Mouse (Mus musculus) left cerebral cortex, adult 18-20 months (tissue): Measurements from ENCODE around the gene Mylip. TPM values are rescaled to one million over a fixed set of nuclear protein-coding genes. Genes with fewer than 3 reads are reported as not detected.

ENCODE experiments used
- DNase-seq, 2 experiments: peaks; one replicate each; pipeline ENCODE4 v3.0.0; 2021 to 2022; ENCODE audit warnings: low spot score in 2 of 2, mixed read lengths in 1 of 2
- long read RNA-seq, 2 experiments: library from polyadenylated mRNA; stranded (forward); transcript quantifications; one replicate each; pipeline ENCODE4 v2.0.0; 2021
- total RNA-seq, 2 experiments: library from RNA; stranded (reverse); gene quantifications; 2 replicates each; pipeline ENCODE4 v1.2.3; 2021

Mylip gene
- total RNA-seq, result 10 to 100 TPM; 12.9 to 14.2 TPM
- long read RNA-seq, experiment 1, transcript Mylip-201 (7 exons, 3,065 nt), result major isoform, 10 of 13 reads
- long read RNA-seq, experiment 1, partial matches to known transcripts, result 1 of 13 reads
- long read RNA-seq, experiment 1, other reads (novel, unspliced or antisense), result 2 of 13 reads
- long read RNA-seq, experiment 2, transcript Mylip-201 (7 exons, 3,065 nt), result major isoform, 6 of 7 reads
- long read RNA-seq, experiment 2, partial matches to known transcripts, result 0 of 7 reads
- long read RNA-seq, experiment 2, other reads (novel, unspliced or antisense), result 1 of 7 reads

DNA sequence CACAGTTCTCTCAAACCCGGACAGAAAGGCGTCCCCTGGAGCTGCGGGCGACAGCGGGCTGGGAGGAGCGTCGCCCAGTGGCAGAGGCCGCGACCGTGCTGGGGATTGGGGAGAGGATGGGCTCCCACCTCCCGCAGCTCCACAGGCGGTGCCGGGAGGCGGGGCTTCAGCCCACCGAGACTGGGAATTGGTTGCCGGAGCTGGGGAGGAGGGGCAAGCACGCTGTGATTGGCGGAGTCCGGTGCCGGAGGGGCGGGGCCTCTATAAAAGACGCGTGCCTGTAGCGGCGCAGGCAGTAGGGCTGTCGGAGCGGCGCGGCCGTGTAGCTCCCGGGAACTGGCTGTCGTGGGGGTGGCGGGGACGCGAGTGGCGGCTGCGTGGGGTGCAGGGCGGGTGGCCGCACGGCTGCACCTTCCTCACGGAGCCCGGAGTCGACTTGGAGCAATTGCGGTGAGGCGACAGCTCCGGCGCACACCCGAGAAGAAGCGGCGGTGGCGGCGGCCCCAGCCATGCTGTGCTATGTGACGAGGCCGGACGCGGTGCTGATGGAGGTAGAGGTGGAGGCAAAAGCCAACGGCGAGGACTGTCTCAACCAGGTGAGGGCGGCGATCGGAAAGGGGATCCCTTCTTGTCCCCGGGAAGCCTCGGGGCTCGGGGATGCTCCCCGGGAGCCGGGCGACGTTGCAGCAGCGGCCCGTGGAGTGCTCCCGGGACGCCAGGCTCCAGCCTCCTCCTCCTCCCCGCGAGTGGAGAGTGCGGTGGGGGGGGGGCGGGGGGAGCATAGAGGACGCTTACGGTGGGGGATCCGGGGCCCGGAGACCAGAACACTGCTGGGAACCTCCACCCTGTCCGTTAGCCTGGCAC, at the start of gene Mylip:
Mylip (plus strand) TSS at position 295 of the 864 bp plus-strand sequence.
- DNase-seq, result peak; percentile 98 to 99

DNA sequence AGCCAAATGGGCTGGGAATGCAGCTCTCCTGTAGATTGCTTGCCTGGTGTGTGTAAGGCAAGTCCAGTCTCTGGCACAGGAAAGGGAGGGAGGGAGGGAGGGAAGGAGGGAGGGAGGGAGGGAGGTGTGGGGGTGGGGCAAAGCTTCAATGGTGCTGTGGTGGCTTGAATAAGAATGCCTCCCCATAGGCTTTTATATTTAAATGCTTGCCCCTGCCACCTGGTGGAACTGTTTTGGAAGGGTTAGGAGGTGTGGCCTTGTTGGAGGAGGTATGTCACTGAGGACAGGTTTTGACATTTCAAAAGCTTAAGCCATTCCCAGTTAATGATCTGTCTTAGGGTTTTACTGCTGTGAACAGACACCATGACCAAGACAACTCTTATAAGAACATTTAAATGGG, 47.6 kb upstream of the Mylip start:
- no peak for DNase-seq

DNA sequence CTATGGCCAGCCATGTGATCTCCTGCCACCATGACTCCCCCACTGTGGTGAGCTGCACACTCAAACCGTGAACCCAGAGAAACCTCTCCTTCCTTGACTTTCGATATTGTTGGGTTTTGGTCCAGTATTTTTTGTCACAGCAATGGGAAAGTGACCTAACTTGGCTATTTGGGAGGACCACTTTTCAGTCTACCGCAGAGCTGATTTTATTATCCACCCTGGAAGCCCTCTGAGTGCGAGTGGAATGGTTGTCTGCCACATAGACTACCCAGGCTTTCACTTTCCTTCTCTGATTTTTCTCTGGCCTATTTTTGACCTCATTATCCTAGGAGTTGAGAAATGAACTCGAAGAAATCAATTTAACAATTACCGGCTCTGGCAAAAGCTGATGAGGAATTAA, 46.0 kb upstream of the Mylip start:
- DNase-seq, result no peak

DNA sequence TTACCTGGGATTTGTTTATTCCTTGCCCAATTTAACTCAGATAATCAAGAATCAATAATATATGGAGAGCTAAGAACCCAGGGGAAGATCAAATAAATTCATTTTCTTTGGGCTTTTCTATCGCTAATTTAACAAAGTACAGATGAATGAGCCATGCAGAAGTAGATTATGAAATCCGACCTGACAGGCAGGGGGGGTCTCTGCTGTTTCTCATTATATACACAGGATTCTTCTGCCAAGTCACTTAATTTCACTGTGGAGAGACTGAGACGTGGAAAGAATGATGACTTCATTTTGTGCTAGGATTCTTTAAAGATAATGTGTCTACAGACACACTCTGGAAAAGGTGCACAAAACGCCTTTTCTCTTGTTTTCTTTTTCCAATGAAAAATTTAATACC, 45.6 kb upstream of the Mylip start:
- DNase-seq, result no peak

DNA sequence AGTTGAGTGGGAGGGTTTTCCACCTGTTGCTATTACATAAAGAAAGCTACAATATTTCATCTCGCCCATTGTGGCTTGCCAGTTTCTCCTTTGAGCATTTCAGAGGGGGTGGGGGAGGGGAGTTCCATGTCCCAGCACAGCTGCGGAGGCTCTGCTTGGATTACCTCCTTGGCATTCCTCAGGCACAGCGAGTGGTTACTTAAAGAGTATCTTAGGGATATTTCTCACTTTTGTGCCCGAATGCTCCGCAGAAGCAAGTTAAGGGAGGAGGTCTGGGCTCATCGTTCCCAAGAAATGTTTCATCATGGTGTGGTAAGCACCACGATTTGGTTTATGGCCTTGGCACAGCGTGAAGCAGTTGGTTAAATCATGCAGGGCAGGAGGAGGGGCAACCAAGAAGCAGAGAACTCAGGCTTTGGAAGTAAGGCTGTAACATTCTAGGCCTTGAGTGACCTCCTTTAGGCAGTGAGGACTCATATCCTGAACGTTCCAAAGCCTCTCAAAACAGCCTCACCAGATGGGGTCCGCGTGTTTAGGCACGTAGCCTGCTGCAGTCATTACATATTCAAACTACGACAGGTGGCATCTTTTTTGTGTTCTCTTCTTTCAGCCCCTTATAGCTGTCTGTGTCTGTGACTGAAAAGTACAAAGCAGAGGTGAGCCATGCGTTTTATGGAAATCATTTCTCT, 43.9 kb upstream of the Mylip start:
- no peak for DNase-seq

DNA sequence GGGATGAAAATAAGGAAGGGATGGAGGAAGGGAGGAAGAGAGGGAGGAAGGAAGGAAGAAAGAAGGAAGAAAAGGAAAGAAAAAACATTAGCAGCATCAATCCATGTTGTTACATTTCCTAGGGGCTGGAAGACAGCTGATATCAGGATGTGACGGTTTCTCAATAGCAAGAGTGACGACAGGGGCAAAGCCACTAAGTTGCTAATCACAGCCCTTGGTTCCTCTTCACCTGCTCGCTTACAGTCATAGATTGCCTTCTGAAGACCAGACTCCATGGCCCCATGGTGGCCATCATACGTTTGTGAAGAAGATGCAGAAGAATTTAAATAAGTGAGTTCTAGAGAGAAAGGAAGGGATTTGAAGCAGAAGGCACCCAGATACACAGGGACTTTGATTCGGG, 38.1 kb upstream of the Mylip start:
- no peak for DNase-seq

DNA sequence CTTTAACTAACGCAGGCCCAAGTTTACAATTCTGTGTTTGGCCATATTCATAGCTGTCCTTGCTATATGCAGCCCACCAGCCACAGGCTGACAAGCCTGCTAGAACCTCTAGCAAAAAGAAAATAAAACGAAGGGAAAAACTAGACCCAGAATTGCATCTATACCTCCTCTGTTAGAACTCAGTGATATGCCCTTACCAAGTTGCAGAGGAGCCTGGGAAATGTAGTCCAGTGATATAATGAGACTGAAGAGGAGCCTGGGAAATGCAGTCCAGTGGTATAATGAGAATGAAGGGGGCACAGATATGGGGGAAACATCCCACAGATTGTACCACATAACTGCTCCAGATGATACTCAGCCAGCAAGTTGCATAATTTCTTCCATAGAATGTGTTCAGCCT, 34.7 kb upstream of the Mylip start:
- DNase-seq, result no peak

DNA sequence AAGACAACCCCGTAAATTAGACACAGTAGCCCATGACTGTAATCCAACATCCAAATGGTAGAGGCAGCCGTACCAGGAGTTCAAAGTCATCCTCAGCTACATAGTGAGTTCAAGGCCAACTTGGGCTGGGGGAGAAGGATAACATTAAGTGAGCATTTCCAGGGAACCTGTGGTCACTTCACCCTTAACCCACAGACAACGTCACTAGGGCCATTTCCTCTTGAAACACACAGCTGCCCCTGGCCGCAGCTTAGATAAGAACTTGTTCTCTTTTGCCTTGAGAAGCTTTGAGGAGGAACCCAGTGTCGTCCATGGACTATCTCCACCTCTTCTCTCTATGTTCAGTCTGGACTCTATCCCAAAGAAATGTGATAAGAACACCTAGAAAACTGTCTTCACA, 31.3 kb upstream of the Mylip start:
- no peak for DNase-seq

DNA sequence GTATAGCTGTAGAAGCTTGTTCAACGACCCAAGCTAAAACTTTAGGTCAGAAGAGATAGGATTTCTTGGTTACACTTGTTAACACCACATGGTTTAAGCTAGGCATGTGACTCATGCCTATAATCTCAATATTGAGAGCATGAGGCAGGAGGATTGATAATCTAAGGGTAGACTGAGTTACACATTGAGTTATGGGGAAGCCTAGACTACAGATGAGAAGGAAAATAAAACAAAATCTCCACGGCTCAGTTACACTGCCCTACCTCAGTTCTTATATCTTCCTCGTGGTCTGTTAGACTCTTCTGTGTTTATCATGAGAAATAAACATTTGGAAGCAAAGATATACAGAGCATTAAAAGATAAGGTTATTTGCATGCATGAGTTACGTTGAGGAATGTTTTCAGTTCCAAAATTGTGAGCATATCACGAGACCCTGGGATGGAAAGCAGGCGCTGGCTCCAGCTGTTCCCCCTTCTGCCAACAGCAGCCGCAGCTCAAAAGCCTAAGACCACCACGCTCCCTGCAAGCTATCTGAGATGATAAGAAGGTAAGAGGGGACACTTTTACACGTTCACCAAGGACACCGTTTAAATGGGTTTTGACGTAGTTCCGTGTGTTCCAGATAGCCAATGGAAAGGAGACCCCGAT, 30.7 kb upstream of the Mylip start:
- DNase-seq, result no peak

DNA sequence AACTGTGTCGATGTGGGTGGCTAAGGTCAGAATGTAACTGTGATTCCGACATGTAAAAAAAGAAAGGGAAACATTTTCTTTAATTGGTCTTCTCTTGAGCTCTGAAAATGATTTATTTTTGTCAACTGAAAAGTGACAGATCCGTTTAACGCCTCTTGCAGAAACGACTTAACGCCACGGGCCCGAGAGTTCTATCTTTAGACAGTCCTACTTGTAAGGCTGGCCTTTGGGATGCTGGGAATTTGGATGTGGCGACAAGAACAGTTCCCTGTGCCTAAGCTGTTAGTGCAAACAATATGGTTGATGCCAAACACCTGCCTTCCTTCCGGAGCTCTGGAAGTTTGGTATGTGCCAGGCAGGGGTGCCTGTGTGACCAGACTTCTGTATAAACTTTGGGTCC, 23.8 kb upstream of the Mylip start:
- no peak for DNase-seq

DNA sequence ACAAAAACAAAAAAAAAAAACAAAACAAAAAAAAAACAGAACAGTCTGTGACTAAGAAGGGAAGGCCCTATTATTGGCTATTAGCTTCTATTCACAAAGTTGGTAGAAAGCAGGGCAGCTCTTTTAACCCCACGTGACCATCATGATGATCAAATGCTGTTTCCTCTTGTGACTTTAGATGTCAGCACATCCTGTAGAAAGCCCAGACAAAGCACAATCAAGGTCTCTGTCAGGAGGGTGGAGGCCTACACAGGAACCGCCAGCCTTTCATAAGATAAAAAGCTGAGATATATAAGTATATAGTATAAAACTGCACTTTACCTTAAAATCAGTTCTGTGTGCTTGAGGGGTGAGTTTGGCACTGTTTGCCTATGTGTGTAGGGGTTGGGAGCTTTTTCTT, 17.9 kb upstream of the Mylip start:
- DNase-seq, result no peak

DNA sequence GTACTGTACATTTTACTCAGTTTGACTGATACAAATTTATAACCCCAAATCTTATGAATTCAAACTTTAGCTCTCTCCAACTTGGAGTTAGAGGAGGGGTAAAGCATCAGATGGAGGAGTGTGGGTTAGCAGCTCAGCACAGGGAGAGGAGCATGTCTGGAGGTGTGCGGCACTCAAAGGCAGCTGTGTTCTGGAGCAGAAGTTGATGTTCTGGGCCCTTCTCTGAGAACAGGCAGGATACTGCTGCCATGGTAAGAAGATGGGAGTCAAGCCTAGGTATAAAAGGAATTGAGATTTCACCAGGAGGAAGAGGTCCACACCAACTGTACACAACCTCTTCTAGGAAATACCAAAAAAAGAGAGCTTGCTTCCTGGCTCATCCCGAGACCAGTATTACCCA, 17.1 kb upstream of the Mylip start:
- no peak for DNase-seq

DNA sequence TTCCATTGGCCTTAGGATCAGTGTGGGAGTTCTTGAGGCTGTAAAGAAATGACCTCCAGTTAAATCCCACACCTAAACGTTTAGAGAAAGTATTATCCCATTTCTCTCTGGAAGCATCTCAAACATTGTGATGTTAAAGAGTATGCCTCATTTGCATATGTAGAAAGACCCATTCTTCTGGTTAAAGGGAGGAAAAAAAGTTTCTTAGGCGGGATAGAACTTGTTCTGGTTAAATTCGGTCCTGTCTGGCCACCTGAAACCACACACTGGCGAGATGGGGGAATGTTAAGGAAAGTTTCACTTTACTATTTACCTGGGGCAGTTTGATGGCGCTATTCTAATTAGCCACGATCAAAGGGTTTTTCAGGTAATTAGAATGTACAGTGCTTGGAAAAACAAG, 14.7 kb upstream of the Mylip start:
- DNase-seq, result no peak

DNA sequence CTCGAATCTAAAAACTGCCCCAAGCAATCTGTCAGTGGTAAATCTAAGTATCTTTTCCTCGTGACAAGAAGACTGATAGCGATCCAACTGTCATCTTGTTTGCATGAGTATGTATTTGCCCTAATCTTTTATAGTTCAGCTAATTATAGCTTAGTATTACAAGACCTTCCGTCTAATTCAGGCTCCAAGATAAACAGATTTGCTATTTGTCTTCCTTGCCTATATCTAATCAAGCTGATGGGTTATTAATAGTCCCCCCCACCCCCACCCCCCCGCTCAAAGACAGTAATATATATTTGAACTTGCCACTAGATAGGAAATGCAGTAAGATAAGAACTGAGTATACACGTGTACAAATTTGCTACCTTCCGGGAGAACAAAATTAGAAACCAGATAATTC, 7.3 kb upstream of the Mylip start:
- no peak for DNase-seq

DNA sequence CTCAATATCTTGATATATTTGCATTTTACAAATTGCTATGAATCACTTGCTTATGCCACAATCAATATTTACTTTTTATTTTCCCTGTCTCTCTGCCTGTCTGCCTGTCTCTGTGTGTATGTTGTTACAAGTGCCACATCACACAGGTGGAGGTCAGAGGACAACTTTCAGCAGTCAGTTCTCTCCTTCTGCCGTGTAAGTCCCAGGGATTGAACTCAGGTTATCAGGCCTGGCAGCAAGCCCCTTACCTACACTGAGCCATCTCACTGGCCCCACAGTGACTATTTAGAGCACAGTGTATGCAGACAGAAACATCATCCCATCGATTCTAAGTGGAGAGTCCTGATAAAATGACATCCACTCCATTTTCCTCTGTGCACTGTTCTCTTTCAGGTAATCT, 4.9 kb upstream of the Mylip start:
- DNase-seq, result no peak

DNA sequence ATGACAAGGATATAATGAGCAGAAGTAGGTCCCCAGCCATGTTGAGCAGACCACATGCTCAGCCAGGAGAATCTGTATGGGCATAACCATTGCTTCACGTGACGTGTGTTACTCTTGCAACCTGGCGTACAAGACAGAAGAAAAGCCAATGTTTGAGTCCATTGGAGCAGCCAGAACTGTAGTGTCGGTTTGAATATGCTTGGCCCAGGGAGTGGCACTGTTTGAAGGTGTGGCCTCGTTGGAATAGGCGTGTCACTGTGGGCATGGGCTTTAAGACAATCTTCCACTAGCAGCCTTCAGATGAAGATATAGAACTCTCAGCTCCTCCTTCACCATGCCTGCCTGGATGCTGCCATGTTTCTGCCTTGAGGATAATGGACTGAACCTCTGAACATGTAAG, 4.0 kb upstream of the Mylip start:
- DNase-seq, result no peak

DNA sequence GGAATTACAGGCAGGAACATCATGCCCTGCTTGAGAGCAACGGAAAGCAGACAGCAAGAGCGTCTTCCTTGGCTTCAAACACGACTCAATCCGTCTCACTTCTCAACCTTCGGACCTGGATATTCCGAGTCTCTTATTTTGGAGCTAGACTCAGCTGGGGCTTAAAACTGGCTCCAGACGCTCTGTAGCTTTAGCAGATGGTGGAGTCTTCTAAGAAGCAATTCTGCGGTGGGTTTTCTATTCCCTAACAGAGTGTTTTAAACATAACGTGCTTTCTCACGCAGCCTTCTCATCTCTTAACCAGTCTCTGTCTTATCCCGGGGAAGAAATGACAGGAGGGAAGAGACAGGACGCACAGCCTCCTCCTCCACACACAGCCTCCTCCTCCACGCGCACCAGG, 3.3 kb upstream of the Mylip start:
- DNase-seq, result no peak

DNA sequence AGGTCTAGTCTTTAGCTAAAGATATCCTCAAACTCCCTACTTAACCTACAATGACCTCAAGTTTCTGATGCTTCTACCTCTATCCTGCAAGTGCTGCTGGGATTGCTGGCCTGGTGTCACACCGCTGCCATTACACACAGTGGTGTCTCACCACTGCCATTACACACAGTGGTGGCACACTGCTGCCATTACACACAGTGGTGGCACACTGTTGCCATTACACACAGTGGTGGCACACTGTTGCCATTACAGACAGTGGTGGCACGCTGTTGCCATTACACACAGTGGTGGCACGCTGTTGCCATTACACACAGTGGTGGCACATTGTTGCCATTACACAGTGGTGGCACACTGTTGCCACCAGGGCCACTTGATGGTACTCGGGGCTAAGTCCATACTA, 2.3 kb upstream of the Mylip start:
- no peak for DNase-seq

DNA sequence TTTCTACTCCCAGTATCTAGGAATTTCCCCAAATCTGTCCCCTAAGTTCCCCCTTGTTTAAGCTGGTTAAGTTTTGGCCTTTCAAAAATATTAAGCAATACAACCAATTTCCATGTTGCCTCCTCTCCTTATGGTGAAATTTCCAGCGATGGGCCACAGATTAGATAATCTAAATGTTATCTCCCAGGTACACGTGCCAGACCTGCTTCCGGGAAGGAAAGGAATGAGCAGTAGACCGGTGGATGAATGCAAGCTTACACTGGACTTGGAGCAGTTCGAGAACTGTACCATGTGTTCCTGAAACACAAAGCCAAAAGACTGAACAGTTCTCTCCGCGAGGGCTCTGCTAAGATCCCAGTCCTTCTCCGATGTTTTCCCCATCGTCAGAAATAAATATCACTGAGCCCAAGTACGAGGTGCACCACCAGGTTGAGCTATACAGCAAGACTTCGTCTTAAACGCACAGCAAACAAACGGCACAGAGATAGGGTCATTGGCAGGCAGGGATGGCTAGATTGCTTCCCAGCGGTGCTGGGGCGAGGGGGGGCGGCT, 1.2 kb upstream of the Mylip start:
- no peak for DNase-seq

DNA sequence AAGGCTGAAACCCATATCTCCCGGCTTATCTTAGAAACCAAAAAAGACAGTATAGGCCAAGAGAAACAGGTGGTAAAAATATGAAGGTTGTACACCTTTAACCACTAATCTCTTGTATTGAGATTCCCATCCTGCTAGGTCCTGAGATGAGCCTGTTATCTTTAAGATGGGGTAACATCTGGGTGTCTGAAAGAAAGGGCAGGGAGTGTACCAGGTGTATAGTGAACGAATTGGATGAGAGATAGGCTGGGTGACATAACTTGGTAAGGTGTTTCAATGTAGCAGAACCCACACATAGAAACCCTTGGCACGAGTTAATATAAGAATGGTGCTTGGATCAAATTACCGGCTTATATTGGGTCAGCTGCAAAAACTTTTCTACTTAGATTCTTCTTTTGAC, 653 bp upstream of the Mylip start:
- DNase-seq, result no peak

DNA sequence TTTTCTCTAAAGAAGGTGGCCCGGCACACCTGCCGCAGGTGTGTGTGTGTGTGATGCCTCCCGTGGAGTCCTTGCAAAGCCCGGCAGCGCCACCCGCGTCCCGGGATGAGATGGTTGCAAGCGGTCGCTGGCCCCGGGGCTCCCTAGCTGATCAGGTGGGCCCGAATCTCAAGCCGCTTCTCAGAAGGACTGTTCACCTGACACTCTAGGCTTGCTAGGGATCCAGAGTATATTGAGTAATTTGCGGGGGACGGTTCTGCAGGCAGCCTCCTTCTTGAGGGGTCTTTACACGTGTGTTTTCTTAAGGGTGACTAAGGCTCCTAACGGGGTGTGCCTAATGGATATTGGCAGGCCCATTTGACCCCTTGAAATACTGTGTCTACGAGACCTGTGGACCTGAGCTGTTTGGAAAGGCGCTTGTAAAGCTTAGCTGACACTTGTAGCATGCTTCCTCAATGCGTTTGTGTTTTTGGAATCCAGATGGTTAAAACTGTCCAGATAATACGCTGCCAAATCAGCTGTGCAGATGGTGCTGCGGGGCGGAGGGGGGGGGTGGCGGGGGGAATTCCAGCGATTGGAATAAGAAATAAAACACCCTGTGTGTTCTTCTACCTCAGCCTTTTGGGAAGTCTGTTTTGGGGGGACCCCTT, 895 bp downstream of the Mylip start:
- no peak for DNase-seq
